Mouse (Mus musculus): ENCODE measurements at regions not wholly inside any gene's neighbourhood (a gene's known extent, or its start where the extent isn't known, plus 50 kb on each side); places are given as distances from the start of the nearest gene placed in this dataset.

GRCm38 (mm10) chr17:9948985-9949667 lies 279.6 kb upstream of the Pabpc6 start:
- WGBS: 65% methylated on average over 3 of the region's 3 CpGs
- Histone ChIP-seq H3K4me1 (ENCODE audit: control insufficient read depth in 2 of 2, insufficient read depth in 2 of 2, low read length in 2 of 2) (no peaks in the 10 kb centered on the region), H3K4me3 (ENCODE audit: control insufficient read depth in 1 of 2, insufficient read depth in 1 of 2, low read depth in 1 of 2, low read length in 2 of 2) (no peak overlapping the region), H3K9me3 (ENCODE audit: control insufficient read depth, low read length) (peaks cover 8% of the 10 kb centered on the region; the same call in 1 of the 2 replicates), H3K27ac (replicated peaks in 1 of 2; ENCODE audit: control insufficient read depth in 1 of 2, insufficient read depth in 1 of 2, low read depth in 2 of 2, low read length in 2 of 2) (no peak overlapping the region), H3K27me3 (ENCODE audit: control insufficient read depth, insufficient read depth, low read length) (no peaks in the 10 kb centered on the region), H3K4me2 (ENCODE audit: low read length) (no peak overlapping the region), H3K36me3 (ENCODE audit: control insufficient read depth, insufficient read depth, low read length) (no peaks in the 10 kb centered on the region), H3K9ac (ENCODE audit: low read length) (no peak overlapping the region)
- no peak for ATAC-seq (ENCODE audit: insufficient number of reproducible peaks, insufficient read depth, low FRiP score, low read depth)

- no peak overlapping the region for H3K9ac ChIP-seq (ENCODE audit: low read length)
- WGBS: 76% methylated on average over 7 of the region's 7 CpGs
- H3K4me3 ChIP-seq (ENCODE audit: control insufficient read depth in 1 of 2, insufficient read depth in 1 of 2, low read depth in 1 of 2, low read length in 2 of 2): no peak overlapping the region
- no peaks in the 10 kb centered on the region for H3K36me3 ChIP-seq (ENCODE audit: control insufficient read depth, insufficient read depth, low read length)
- ATAC-seq (ENCODE audit: insufficient number of reproducible peaks, insufficient read depth, low FRiP score, low read depth): no peak
- no peaks in the 10 kb centered on the region for H3K4me1 ChIP-seq (ENCODE audit: control insufficient read depth in 2 of 2, insufficient read depth in 2 of 2, low read length in 2 of 2)
- no peak overlapping the region for H3K27ac ChIP-seq (replicated peaks in 1 of 2; ENCODE audit: control insufficient read depth in 1 of 2, insufficient read depth in 1 of 2, low read depth in 2 of 2, low read length in 2 of 2)
- H3K9me3 ChIP-seq (ENCODE audit: control insufficient read depth, low read length): peaks cover 8% of the 10 kb centered on the region; the same call in 1 of the 2 replicates
- H3K4me2 ChIP-seq (ENCODE audit: low read length): no peak overlapping the region
- H3K27me3 ChIP-seq (ENCODE audit: control insufficient read depth, insufficient read depth, low read length): no peaks in the 10 kb centered on the region
Observed at GRCm38 (mm10) chr17:9947609-9948008, 278.1 kb upstream of the Pabpc6 start.

GRCm38 (mm10) chr17:9944513-9944912 lies 275.0 kb upstream of the Pabpc6 start:
- no peak overlapping the region for H3K27ac ChIP-seq (replicated peaks in 1 of 2; ENCODE audit: control insufficient read depth in 1 of 2, insufficient read depth in 1 of 2, low read depth in 2 of 2, low read length in 2 of 2)
- no peaks in the 10 kb centered on the region for H3K27me3 ChIP-seq (ENCODE audit: control insufficient read depth, insufficient read depth, low read length)
- no peak for ATAC-seq (ENCODE audit: insufficient number of reproducible peaks, insufficient read depth, low FRiP score, low read depth)
- H3K4me1 ChIP-seq (ENCODE audit: control insufficient read depth in 2 of 2, insufficient read depth in 2 of 2, low read length in 2 of 2): no peaks in the 10 kb centered on the region
- H3K4me2 ChIP-seq (ENCODE audit: low read length): no peak overlapping the region
- H3K36me3 ChIP-seq (ENCODE audit: control insufficient read depth, insufficient read depth, low read length): no peaks in the 10 kb centered on the region
- H3K9ac ChIP-seq (ENCODE audit: low read length): no peak overlapping the region
- 82% methylated on average over 8 of the region's 8 CpGs for WGBS
- 0 out of 2 replicates have a peak, but pooled peaks cover 8% of the 10 kb centered on the region for H3K9me3 ChIP-seq (ENCODE audit: control insufficient read depth, low read length)
- H3K4me3 ChIP-seq (ENCODE audit: control insufficient read depth in 1 of 2, insufficient read depth in 1 of 2, low read depth in 1 of 2, low read length in 2 of 2): no peak overlapping the region

- Histone ChIP-seq H3K4me1 (ENCODE audit: control insufficient read depth in 2 of 2, insufficient read depth in 2 of 2, low read length in 2 of 2) (no peaks in the 10 kb centered on the region), H3K9ac (ENCODE audit: low read length) (no peak overlapping the region), H3K36me3 (ENCODE audit: control insufficient read depth, insufficient read depth, low read length) (no peaks in the 10 kb centered on the region), H3K9me3 (ENCODE audit: control insufficient read depth, low read length) (0 out of 2 replicates have a peak, but pooled peaks cover 4% of the 10 kb centered on the region), H3K27me3 (ENCODE audit: control insufficient read depth, insufficient read depth, low read length) (no peaks in the 10 kb centered on the region), H3K27ac (replicated peaks in 1 of 2; ENCODE audit: control insufficient read depth in 1 of 2, insufficient read depth in 1 of 2, low read depth in 2 of 2, low read length in 2 of 2) (no peak overlapping the region), H3K4me3 (ENCODE audit: control insufficient read depth in 1 of 2, insufficient read depth in 1 of 2, low read depth in 1 of 2, low read length in 2 of 2) (no peak overlapping the region), H3K4me2 (ENCODE audit: low read length) (no peak overlapping the region)
- 88% methylated on average over 4 of the region's 4 CpGs for WGBS
- no peak for ATAC-seq (ENCODE audit: insufficient number of reproducible peaks, insufficient read depth, low FRiP score, low read depth)
Observed at GRCm38 (mm10) chr17:9942171-9942570, 272.7 kb upstream of the Pabpc6 start.

GRCm38 (mm10) chr17:9939576-9939975 lies 270.1 kb upstream of the Pabpc6 start:
- H3K4me1 ChIP-seq (ENCODE audit: control insufficient read depth in 2 of 2, insufficient read depth in 2 of 2, low read length in 2 of 2): no peaks in the 10 kb centered on the region
- no peak overlapping the region for H3K27ac ChIP-seq (replicated peaks in 1 of 2; ENCODE audit: control insufficient read depth in 1 of 2, insufficient read depth in 1 of 2, low read depth in 2 of 2, low read length in 2 of 2)
- no peaks in the 10 kb centered on the region for H3K27me3 ChIP-seq (ENCODE audit: control insufficient read depth, insufficient read depth, low read length)
- 84% methylated on average over 6 of the region's 6 CpGs for WGBS
- H3K9ac ChIP-seq (ENCODE audit: low read length): no peak overlapping the region
- H3K4me3 ChIP-seq (ENCODE audit: control insufficient read depth in 1 of 2, insufficient read depth in 1 of 2, low read depth in 1 of 2, low read length in 2 of 2): no peak overlapping the region
- no peak for ATAC-seq (ENCODE audit: insufficient number of reproducible peaks, insufficient read depth, low FRiP score, low read depth)
- no peak overlapping the region for H3K4me2 ChIP-seq (ENCODE audit: low read length)
- H3K9me3 ChIP-seq (ENCODE audit: control insufficient read depth, low read length): 0 out of 2 replicates have a peak, but pooled peaks cover 4% of the 10 kb centered on the region
- no peaks in the 10 kb centered on the region for H3K36me3 ChIP-seq (ENCODE audit: control insufficient read depth, insufficient read depth, low read length)

- no peak overlapping the region for H3K4me2 ChIP-seq (ENCODE audit: low read length)
- 0 out of 2 replicates have a peak, but pooled peaks cover 4% of the 10 kb centered on the region for H3K9me3 ChIP-seq (ENCODE audit: control insufficient read depth, low read length)
- H3K27ac ChIP-seq (replicated peaks in 1 of 2; ENCODE audit: control insufficient read depth in 1 of 2, insufficient read depth in 1 of 2, low read depth in 2 of 2, low read length in 2 of 2): no peak overlapping the region
- 82% methylated on average over 10 of the region's 10 CpGs for WGBS
- H3K27me3 ChIP-seq (ENCODE audit: control insufficient read depth, insufficient read depth, low read length): no peaks in the 10 kb centered on the region
- H3K4me3 ChIP-seq (ENCODE audit: control insufficient read depth in 1 of 2, insufficient read depth in 1 of 2, low read depth in 1 of 2, low read length in 2 of 2): no peak overlapping the region
- no peak overlapping the region for H3K9ac ChIP-seq (ENCODE audit: low read length)
- no peak for ATAC-seq (ENCODE audit: insufficient number of reproducible peaks, insufficient read depth, low FRiP score, low read depth)
- H3K36me3 ChIP-seq (ENCODE audit: control insufficient read depth, insufficient read depth, low read length): no peaks in the 10 kb centered on the region
- H3K4me1 ChIP-seq (ENCODE audit: control insufficient read depth in 2 of 2, insufficient read depth in 2 of 2, low read length in 2 of 2): no peaks in the 10 kb centered on the region
Observed at GRCm38 (mm10) chr17:9938426-9938825, 268.9 kb upstream of the Pabpc6 start.

GRCm38 (mm10) chr17:9937211-9937610 lies 267.7 kb upstream of the Pabpc6 start:
- Histone ChIP-seq H3K4me1 (ENCODE audit: control insufficient read depth in 2 of 2, insufficient read depth in 2 of 2, low read length in 2 of 2) (peaks cover 1 to 3% of the 10 kb centered on the region in 2 experiments; a peak in 3 of 4 replicates), H3K4me2 (ENCODE audit: low read length) (no peak overlapping the region), H3K27ac (replicated peaks in 1 of 2; ENCODE audit: control insufficient read depth in 1 of 2, insufficient read depth in 1 of 2, low read depth in 2 of 2, low read length in 2 of 2) (no peak overlapping the region), H3K4me3 (ENCODE audit: control insufficient read depth in 1 of 2, insufficient read depth in 1 of 2, low read depth in 1 of 2, low read length in 2 of 2) (no peak overlapping the region), H3K9ac (ENCODE audit: low read length) (no peak overlapping the region), H3K36me3 (ENCODE audit: control insufficient read depth, insufficient read depth, low read length) (no peaks in the 10 kb centered on the region), H3K27me3 (ENCODE audit: control insufficient read depth, insufficient read depth, low read length) (no peaks in the 10 kb centered on the region), H3K9me3 (ENCODE audit: control insufficient read depth, low read length) (0 out of 2 replicates have a peak, but pooled peaks cover 4% of the 10 kb centered on the region)
- 80% methylated on average over 5 of the region's 5 CpGs for WGBS
- no peak for ATAC-seq (ENCODE audit: insufficient number of reproducible peaks, insufficient read depth, low FRiP score, low read depth)

GRCm38 (mm10) chr17:9932186-9932585 lies 262.7 kb upstream of the Pabpc6 start:
- Histone ChIP-seq H3K4me1 (ENCODE audit: control insufficient read depth in 2 of 2, insufficient read depth in 2 of 2, low read length in 2 of 2) (peaks cover 11 to 25% of the 10 kb centered on the region in 2 experiments), H3K4me3 (ENCODE audit: control insufficient read depth in 1 of 2, insufficient read depth in 1 of 2, low read depth in 1 of 2, low read length in 2 of 2) (no peak overlapping the region), H3K36me3 (ENCODE audit: control insufficient read depth, insufficient read depth, low read length) (no peaks in the 10 kb centered on the region), H3K27ac (replicated peaks in 1 of 2; ENCODE audit: control insufficient read depth in 1 of 2, insufficient read depth in 1 of 2, low read depth in 2 of 2, low read length in 2 of 2) (no peak overlapping the region), H3K9ac (ENCODE audit: low read length) (no peak overlapping the region), H3K4me2 (ENCODE audit: low read length) (0 out of 2 replicates have a peak overlapping the region, but pooled peaks have one; percentile 23), H3K9me3 (ENCODE audit: control insufficient read depth, low read length) (no peaks in the 10 kb centered on the region), H3K27me3 (ENCODE audit: control insufficient read depth, insufficient read depth, low read length) (no peaks in the 10 kb centered on the region)
- ATAC-seq (ENCODE audit: insufficient number of reproducible peaks, insufficient read depth, low FRiP score, low read depth): no peak
- WGBS: 46% methylated on average over 8 of the region's 8 CpGs

Measured in heart, embryonic 14.5 days (tissue).